Mouse (Mus musculus) CH12.LX (cell line): ENCODE data around the gene Ndufaf7. TPM values are rescaled to one million over a fixed set of nuclear protein-coding genes. Genes with fewer than 3 reads are reported as not detected.

ENCODE experiments used
- DNase-seq: peaks from one replicate; pipeline ENCODE4 v3.0.0-alpha.2; 2013; ENCODE audit errors: extremely low read depth
- H3K27ac ChIP-seq: 2 replicates; pipeline ENCODE4 v1.5.1; 2012; ENCODE audit warnings: low read depth, mild to moderate bottlenecking, control low read depth, moderate library complexity; ENCODE audit not compliant: insufficient read depth
- H3K27me3 ChIP-seq: replicated peaks from 2 replicates; pipeline ENCODE3; 2012; ENCODE audit warnings: inconsistent platforms
- H3K36me3 ChIP-seq, 2 experiments: replicated peaks in 1 of 2; 2 replicates each; pipeline versions ENCODE3 to v1.6.1; 2012; ENCODE audit warnings: inconsistent platforms in 1 of 2, low read length in 1 of 2, mild to moderate bottlenecking in 1 of 2, mixed read lengths in 1 of 2, moderate library complexity in 1 of 2; ENCODE audit not compliant: control insufficient read depth in 1 of 2, insufficient read depth in 1 of 2
- H3K4me1 ChIP-seq, 2 experiments: 2 replicates each; pipeline ENCODE4 v1.6.1; 2012; ENCODE audit warnings: inconsistent platforms in 1 of 2, moderate library complexity in 1 of 2; ENCODE audit not compliant: insufficient read depth in 2 of 2, control insufficient read depth in 1 of 2
- H3K4me2 ChIP-seq: 2 replicates; pipeline ENCODE4 v1.6.1; 2012; ENCODE audit warnings: low read depth, mild to moderate bottlenecking, control low read depth; ENCODE audit not compliant: poor library complexity, insufficient read depth, severe bottlenecking
- H3K4me3 ChIP-seq, 3 experiments: fragments of 150-350 bp in 1 of 3; sonication (generic) in 1 of 3; replicated peaks in 1 of 3; 2 replicates each; pipeline versions ENCODE3 to v1.5.1; 2011 to 2012; ENCODE audit warnings: low read depth in 2 of 3, low read length in 2 of 3, mild to moderate bottlenecking in 2 of 3, moderate library complexity in 2 of 3, control low read depth in 1 of 3, improper control_type of control experiment in 1 of 3, inconsistent platforms in 1 of 3, mixed read lengths in 1 of 3; ENCODE audit not compliant: poor library complexity in 1 of 3
- H3K79me2 ChIP-seq: replicated peaks from 2 replicates; pipeline ENCODE4 v1.6.1; 2012; ENCODE audit warnings: mild to moderate bottlenecking, moderate library complexity; ENCODE audit not compliant: control insufficient read depth, poor library complexity, insufficient read depth, severe bottlenecking; ENCODE audit errors: extremely low read depth
- H3K9ac ChIP-seq: 2 replicates; pipeline ENCODE4 v1.6.1; 2012; ENCODE audit warnings: low read depth, mild to moderate bottlenecking, control low read depth, moderate library complexity; ENCODE audit not compliant: insufficient read depth
- H3K9me3 ChIP-seq: replicated peaks from 2 replicates; pipeline ENCODE3; 2012; ENCODE audit warnings: low read length, inconsistent platforms, mixed read lengths
- BHLHE40 ChIP-seq: IDR thresholded peaks from 2 replicates; pipeline ENCODE4 v1.6.1; 2011; ENCODE audit warnings: mild to moderate bottlenecking, low read depth, low read length, improper control_type of control experiment
- CHD2 ChIP-seq: IDR thresholded peaks from 2 replicates; pipeline ENCODE4 v1.6.1; 2011; ENCODE audit warnings: low read length, improper control_type of control experiment
- ELF1 ChIP-seq: IDR thresholded peaks from 2 replicates; pipeline ENCODE4 v1.6.1; 2014; ENCODE audit warnings: low read depth, mild to moderate bottlenecking, inconsistent platforms, low read length, improper control_type of control experiment
- IRF4 ChIP-seq: IDR thresholded peaks from 2 replicates; pipeline ENCODE4 v1.6.1; 2014; ENCODE audit warnings: low read depth, mild to moderate bottlenecking, inconsistent platforms, low read length, improper control_type of control experiment
- JUN ChIP-seq: IDR thresholded peaks from 2 replicates; pipeline ENCODE4 v1.6.1; 2011; ENCODE audit warnings: low read depth, mild to moderate bottlenecking, low read length, improper control_type of control experiment, moderate library complexity; ENCODE audit not compliant: insufficient read depth
- JUND ChIP-seq: conservative IDR thresholded peaks from 2 replicates; pipeline ENCODE4 v1.6.1; 2011; ENCODE audit warnings: low read depth, low read length, improper control_type of control experiment
- KAT2A ChIP-seq: IDR thresholded peaks from 2 replicates; pipeline ENCODE4 v1.6.1; 2012; ENCODE audit warnings: low read length, improper control_type of control experiment, inconsistent platforms; ENCODE audit not compliant: insufficient replicate concordance
- MAZ ChIP-seq: IDR thresholded peaks from 2 replicates; pipeline ENCODE4 v1.6.1; 2012; ENCODE audit warnings: low read depth, mild to moderate bottlenecking, inconsistent platforms, low read length, improper control_type of control experiment, moderate library complexity
- MXI1 ChIP-seq: IDR thresholded peaks from 2 replicates; pipeline ENCODE4 v1.6.1; 2011; ENCODE audit warnings: mild to moderate bottlenecking, low read depth, low read length, improper control_type of control experiment
- NRF1 ChIP-seq: IDR thresholded peaks from 2 replicates; pipeline ENCODE4 v1.6.1; 2014; ENCODE audit warnings: low read depth, mild to moderate bottlenecking, inconsistent platforms, low read length, improper control_type of control experiment, moderate library complexity
- RCOR1 ChIP-seq: conservative IDR thresholded peaks from 2 replicates; pipeline ENCODE4 v1.6.1; 2012; ENCODE audit warnings: low read depth, mild to moderate bottlenecking, inconsistent platforms, low read length, improper control_type of control experiment
- SMC3 ChIP-seq: IDR thresholded peaks from 2 replicates; pipeline ENCODE4 v1.6.1; 2011; ENCODE audit warnings: low read depth, low read length, improper control_type of control experiment
- UBTF ChIP-seq: IDR thresholded peaks from 2 replicates; pipeline ENCODE4 v1.6.1; 2012; ENCODE audit warnings: low read depth, mild to moderate bottlenecking, inconsistent platforms, low read length, improper control_type of control experiment, moderate library complexity
- USF1 ChIP-seq: IDR thresholded peaks from 2 replicates; pipeline ENCODE4 v1.6.1; 2014; ENCODE audit warnings: low read depth, mild to moderate bottlenecking, inconsistent platforms, low read length, improper control_type of control experiment
- ZC3H11A ChIP-seq: IDR thresholded peaks from 2 replicates; pipeline ENCODE4 v1.6.1; 2012; ENCODE audit warnings: low read depth, mild to moderate bottlenecking, inconsistent platforms, low read length, improper control_type of control experiment
- ZKSCAN1 ChIP-seq: IDR thresholded peaks from 2 replicates; pipeline ENCODE4 v1.6.1; 2012; ENCODE audit warnings: low read depth, inconsistent platforms, low read length, improper control_type of control experiment, borderline replicate concordance
- ZMIZ1 ChIP-seq: IDR thresholded peaks from 2 replicates; pipeline ENCODE4 v1.6.1; 2012; ENCODE audit warnings: low read depth, mild to moderate bottlenecking, inconsistent platforms, low read length, improper control_type of control experiment
- dilution Hi-C: fragments of 300-500 bp; cut with MboI; formaldehyde crosslinking; loops from 2 replicates; pipeline ENCODE4 v1.14.3; 2020; ENCODE audit warnings: low sequenced_read_pairs; ENCODE audit not compliant: extremely low pct_unique_long_range_greater_than_20kb, extremely low pct_ligation_motif_present
- in situ Hi-C: fragments of 300-500 bp; cut with MboI; formaldehyde crosslinking; loops from 3 replicates; pipeline ENCODE4 v1.14.3; 2019; ENCODE audit warnings: low sequenced_read_pairs, low pct_ligation_motif_present, low pct_unique_long_range_greater_than_20kb, mixed read lengths
- polyA plus RNA-seq: library from polyadenylated mRNA; unstranded; fragments of >175 nt; gene quantifications from 2 replicates; pipeline ENCODE4 v1.2.1, GENCODE M21; 2012; ENCODE audit warnings: low read depth; ENCODE audit not compliant: insufficient read length
- total RNA-seq, 2 experiments: library from RNA; depleted of rRNA; stranded (reverse); fragments of 300-350 nt in 1 of 2; fragments of >200 nt in 1 of 2; gene quantifications; 2 replicates each; pipeline ENCODE4 v1.2.3; 2012 to 2014

The Ndufaf7 gene
- total and polyA plus RNA-seq, 3 experiments, result 41.7 to 54.1 (median 42.4) TPM

GRCm38 (mm10) chr17:78891020-78891419 lies 45.9 kb upstream of the Ndufaf7 start:
- no peak overlapping the region for H3K9ac ChIP-seq
- H3K9me3 ChIP-seq, result no peaks in the 10 kb centered on the region
- dilution Hi-C loops, result no loop called here
- in situ Hi-C loops, result no loop called here
- H3K4me3 ChIP-seq, result no peak overlapping the region
- no peaks in the 10 kb centered on the region for H3K36me3 ChIP-seq
- no peaks in the 10 kb centered on the region for H3K79me2 ChIP-seq
- H3K27ac ChIP-seq, result no peak overlapping the region
- H3K27me3 ChIP-seq, result no peaks in the 10 kb centered on the region
- H3K4me2 ChIP-seq, result no peak overlapping the region
- DNase-seq, result no peak
- peaks cover 4 to 10% of the 10 kb centered on the region in 2 experiments; a peak in 3 of 4 replicates for H3K4me1 ChIP-seq
- TF ChIP-seq JUN (no peak), ELF1 (no peak), SMC3 (no peak), MXI1 (no peak), NRF1 (no peak), ZMIZ1 (no peak), MAZ (no peak), CHD2 (no peak), ZC3H11A (no peak), ZKSCAN1 (no peak)
- TF ChIP-seq, all 38 proteins: peak for 0

GRCm38 (mm10) chr17:78894991-78895390 lies 41.9 kb upstream of the Ndufaf7 start:
- H3K79me2 ChIP-seq, result no peaks in the 10 kb centered on the region
- H3K9me3 ChIP-seq, result no peaks in the 10 kb centered on the region
- no peaks in the 10 kb centered on the region for H3K36me3 ChIP-seq
- no peak for DNase-seq
- H3K27me3 ChIP-seq, result no peaks in the 10 kb centered on the region
- in situ Hi-C loops (no loop called here), dilution Hi-C loops (no loop called here)
- no peak overlapping the region for H3K4me3 ChIP-seq
- H3K27ac ChIP-seq, result no peak overlapping the region
- TF ChIP-seq UBTF (no peak), RCOR1 (no peak), KAT2A (no peak), IRF4 (no peak), BHLHE40 (no peak), ZC3H11A (no peak), USF1 (no peak), JUND (no peak)
- TF ChIP-seq, all 38 proteins: peak for 0
- Histone ChIP-seq H3K4me2 (peak overlapping the region; percentile 97), H3K9ac (no peak overlapping the region; the same call in 1 of the 2 replicates), H3K4me1 (peaks cover 0 to 2% of the 10 kb centered on the region in 2 experiments; a peak in 1 of 4 replicates)
